Mouse (Mus musculus): ENCODE measurements around the gene Hps1.

Gene Hps1

DNA sequence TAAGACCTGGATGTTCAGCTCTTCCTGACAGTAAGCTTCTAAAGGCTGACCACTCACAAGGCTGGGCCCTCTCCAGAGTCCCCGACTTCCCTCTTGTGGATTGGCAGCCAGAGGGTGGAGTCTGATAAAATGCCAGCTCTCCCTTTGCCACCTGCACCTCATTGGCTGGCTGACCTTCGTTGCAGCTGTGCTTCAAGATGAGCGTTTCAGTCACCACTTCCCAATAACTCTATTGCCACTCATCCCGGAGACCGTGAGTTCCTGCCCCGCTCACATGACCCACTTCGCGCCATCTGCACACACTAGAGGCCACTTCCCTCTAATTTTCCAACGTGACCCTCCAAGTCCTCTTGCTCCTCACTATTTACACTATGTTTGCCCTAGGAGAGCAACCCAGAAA, 66.0 kb downstream of the Hps1 start:
- peak; percentile 26 for DNase-seq

Data from lung, postnatal 14 days (tissue).